Mouse (Mus musculus) B cell, adult (primary cell): ENCODE measurements around the gene Gm15107. TPM values are rescaled to one million over a fixed set of nuclear protein-coding genes. Genes with fewer than 3 reads are reported as not detected.

Experiments used
- total RNA-seq: library from RNA; stranded (reverse); gene quantifications from 4 replicates; pipeline ENCODE4 v1.2.4, GENCODE M21; 2023; ENCODE audit not compliant: inconsistent age

Gm15107 gene
- not detected in 4 replicates for total RNA-seq

DNA sequence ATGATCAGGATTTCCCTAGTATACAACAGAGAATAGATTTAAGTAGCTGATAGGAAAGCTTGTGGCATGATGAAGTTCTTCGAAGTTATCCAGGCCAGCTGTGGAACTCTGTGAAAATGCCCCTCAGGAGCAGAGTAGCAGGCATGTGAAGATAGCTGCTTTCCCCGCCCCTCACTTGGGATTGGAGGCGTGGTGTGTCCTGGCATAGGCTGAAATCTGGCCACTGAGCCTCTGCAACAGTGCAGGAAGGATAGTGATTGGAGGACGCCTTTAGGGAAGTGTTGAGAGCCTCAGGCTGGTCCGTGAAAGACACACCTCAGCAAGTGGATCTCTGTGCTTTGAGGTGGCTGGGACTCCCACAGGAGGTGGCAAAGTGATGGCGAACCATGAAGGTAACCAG, at the start of gene Gm15107:
TSS of gene Gm15107 (plus strand) at position 301 of the 400 bp plus-strand sequence.

Other genes starting within 250 kb of the Gm15107 start
- gene Gm15080, start 187.7 kb upstream of the Gm15107 start, total RNA-seq = not detected in 4 replicates